Mouse (Mus musculus) gastrocnemius, postnatal 10 days (tissue): Measurements from ENCODE around the gene Tubb4b. TPM values are rescaled to one million over a fixed set of nuclear protein-coding genes. Genes with fewer than 3 reads are reported as not detected.

Source experiments
- DNase-seq: peaks from one replicate; pipeline ENCODE4 v3.0.0; 2021; ENCODE audit warnings: mixed read lengths
- total RNA-seq, 2 experiments: library from RNA; stranded (reverse); gene quantifications; 2 replicates each; pipeline ENCODE4 v1.2.3; 2021

Tubb4b gene
- total RNA-seq, 2 experiments from 2014 or later = 470 to 500 TPM

- no peak for DNase-seq
Measured at GRCm38 (mm10) chr2:25246183-25247072, 21.9 kb upstream of the Tubb4b start, which contains the start of gene AL732309.1. Gene AL732309.1, minus strand, starts transcription at chr2:25246863.

- no peak for DNase-seq
Measured at GRCm38 (mm10) chr2:25244144-25244543, 19.6 kb upstream of the Tubb4b start.

GRCm38 (mm10) chr2:25243342-25243741 is 18.8 kb upstream of the Tubb4b start:
- no peak for DNase-seq

DNA sequence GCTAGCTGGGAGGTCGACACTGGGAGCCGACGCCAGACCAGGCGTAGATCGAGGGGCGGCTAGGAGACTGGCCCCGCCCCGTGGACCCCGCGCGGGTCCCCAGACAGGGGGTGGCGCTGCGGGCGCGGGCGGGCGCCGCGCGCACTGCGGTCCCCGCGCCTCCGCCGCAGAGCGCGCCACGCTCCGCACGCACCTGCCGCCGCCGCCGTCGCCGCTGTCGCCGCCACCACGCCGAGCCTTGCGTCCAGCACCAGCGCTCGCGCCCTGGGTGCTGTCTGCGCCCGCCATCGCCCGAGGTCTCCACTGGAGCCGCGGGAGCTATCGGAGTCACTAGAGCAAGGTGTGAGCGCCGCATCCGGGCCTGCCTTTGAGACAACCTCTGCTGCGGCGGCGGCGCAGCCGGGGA is 17.6 kb upstream of the Tubb4b start, which contains the start of the genes Rnf208 and Cysrt1:
Gene Rnf208, plus strand, starts transcription at position 155 of the 406 bp plus-strand sequence.
Gene Cysrt1, minus strand, starts transcription at position 352 of the 406 bp plus-strand sequence.
- no peak for DNase-seq

DNA sequence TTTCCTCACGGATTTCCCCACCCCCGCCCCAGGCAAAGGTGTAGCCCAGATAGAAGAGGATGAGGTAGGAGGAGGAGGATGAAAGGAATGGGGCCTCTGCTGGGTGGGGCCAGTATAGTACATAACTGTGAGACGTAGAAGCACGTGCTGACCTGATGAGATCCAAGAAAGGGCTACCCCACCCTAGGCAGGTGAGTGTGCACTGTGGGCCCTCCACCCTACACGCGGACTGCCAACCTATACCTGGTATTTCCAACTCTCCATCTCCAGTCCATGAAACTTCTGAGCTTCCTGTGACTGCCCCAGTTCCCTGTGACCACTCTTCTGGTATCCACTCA is 16.9 kb upstream of the Tubb4b start:
- DNase-seq = no peak

GRCm38 (mm10) chr2:25240723-25241437 is 16.4 kb upstream of the Tubb4b start:
- peak; percentile 50 for DNase-seq

DNA sequence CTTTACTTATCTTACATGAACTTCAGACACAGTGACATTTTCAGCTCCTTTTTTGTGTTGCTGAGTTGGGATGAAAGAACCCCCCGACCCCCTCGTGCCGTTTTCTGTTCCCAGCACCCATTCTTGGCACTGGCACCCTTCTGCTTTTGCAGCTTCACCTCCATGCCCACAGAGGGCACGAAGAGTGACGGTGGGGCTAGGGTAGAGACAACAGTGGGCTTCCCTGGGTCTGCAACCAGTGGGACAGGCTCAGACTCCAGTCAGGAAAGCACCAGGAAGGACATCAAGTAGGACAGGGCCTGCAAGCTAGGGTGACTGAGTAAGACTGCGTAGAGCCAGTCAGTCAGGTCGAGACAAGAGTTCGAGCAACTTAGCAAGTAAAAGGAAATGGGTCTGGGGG is 15.8 kb upstream of the Tubb4b start:
- DNase-seq = no peak

DNA sequence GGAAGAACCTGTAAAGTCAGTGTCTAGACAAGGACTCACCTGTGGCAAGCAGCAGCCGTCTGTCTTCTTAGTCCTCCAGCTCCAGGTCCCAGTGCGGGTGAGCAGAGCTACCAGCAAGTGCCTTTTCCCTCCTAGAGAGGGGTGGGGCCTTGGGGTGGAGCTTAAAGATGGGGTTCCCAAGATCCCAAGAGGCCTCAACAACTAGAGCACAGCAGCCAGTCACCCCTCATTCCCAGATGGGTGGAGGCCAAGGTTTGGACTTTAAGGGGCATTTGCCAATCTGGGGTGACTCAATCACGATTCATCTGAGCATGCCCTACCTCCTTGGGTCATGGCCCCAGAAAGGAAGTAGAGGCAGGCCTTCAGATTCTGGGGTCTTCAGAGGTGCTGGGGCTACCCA is 15.3 kb upstream of the Tubb4b start:
- no peak for DNase-seq

- no peak for DNase-seq
Measured at GRCm38 (mm10) chr2:25238106-25238505, 13.6 kb upstream of the Tubb4b start.

GRCm38 (mm10) chr2:25237522-25237921 is 13.0 kb upstream of the Tubb4b start:
- DNase-seq = no peak

DNA sequence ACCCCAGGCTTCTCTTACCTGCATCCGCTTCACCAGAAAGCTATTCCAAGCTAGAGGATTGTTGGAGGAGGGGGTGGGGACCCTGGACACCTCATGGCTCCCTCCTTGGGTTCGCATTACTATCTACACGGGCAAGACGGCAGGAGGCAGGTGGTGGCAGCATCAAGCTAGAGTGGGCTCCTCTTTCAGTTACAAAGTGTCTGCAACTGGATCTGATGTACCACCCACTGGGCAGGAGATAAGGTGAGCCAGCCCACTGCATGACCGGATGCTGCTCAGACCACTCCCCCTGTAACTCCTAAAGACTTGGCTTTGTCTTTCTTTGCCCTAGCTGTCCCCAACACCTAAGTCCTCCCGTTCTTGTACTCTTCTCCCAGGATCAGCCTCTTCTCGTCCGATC is 12.1 kb upstream of the Tubb4b start, which contains the start of gene Rnf224:
Gene Rnf224, minus strand, starts transcription at position 174 of the 400 bp plus-strand sequence.
- DNase-seq = no peak

GRCm38 (mm10) chr2:25234551-25235220 is 10.2 kb upstream of the Tubb4b start:
- DNase-seq = no peak

DNA sequence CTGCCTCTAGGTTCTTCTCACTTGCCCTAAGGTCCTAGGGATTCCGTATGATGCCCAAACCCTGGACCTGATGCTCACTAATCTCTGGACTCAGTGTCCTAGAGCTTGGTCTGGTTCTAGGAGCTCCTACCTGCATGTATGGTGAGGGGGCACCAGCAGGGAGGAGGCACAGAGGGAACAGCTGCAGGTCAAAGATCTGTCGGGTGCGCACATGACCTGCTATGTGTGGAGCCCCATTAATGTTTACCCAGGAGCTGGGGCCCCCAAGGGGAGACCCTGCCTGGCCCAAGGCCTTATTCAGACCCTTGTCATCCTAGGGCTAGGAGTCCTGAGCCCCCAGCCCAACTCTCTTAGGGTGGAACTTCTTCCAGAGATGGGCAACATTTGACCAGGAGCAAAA is 9.5 kb upstream of the Tubb4b start, which contains the start of gene Slc34a3:
Gene Slc34a3, minus strand, starts transcription at position 315 of the 400 bp plus-strand sequence.
- DNase-seq = no peak

DNA sequence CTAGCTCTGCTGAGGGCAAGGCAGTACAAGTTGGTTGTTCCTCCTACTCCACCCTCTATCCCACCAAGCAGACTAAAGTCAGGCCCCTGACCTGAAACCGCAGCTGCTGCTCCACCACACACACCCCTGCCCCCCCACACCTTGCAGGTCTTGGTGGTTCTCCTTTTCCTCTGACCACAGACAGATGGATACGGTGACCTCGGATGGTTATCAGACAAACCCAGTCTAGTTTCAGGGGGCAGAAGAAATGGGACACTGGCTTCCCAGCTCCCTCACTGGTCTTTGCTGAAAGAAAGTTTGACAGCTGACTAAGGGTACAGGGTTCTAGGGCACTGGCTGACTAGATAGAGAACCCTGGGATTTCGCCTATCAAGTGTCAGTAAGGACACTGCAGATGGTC is 8.9 kb upstream of the Tubb4b start:
- no peak for DNase-seq

- no peak for DNase-seq
Measured at GRCm38 (mm10) chr2:25231038-25231437, 6.5 kb upstream of the Tubb4b start.

DNA sequence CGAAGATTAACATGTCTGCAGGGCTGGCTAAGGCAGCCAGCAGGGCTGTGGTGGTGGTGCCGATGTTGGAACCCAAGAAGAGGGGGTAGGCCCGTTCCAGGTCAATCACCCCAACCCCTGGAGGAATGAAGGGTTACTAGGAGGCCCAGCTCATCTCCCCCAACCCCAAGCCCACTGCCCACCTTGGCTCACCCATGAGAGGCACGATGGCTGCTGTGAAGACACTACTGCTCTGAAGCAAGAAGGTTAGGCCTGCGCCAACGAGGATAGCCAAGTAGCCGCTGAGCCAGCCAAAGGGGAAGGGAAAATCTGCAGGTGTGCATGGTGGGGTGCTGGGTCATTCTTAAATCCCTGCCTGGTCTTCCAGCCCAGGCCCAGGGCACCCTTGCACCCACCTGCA is 6.1 kb upstream of the Tubb4b start:
- no peak for DNase-seq

GRCm38 (mm10) chr2:25229582-25229981 is 5.1 kb upstream of the Tubb4b start:
- no peak for DNase-seq

DNA sequence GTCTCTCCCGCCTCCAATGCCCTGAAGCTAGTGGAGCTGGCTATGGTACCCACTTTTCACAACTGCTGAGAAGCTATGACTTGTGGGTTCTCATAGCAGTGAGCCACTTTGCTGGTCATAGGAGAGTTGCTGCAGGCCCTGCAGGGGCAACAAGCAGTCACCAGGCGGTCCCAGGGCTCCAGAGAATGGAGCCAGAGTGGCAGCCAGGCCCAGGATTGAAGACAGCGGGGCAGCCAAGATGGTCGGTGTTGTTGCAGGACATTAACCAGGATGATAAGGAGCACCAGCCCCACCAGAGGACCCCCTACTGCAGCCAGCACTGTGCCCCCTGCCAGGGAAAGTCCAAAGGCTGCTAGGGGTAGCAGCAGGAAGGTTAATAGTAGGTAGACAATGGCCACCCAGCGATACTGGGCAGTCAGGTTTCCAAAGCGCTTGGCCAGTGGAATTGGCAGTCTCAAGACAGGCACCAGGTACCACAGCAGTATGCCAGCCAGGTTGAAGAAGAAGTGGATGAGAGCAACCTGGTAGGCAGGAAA is 4.6 kb upstream of the Tubb4b start:
- DNase-seq = no peak

DNA sequence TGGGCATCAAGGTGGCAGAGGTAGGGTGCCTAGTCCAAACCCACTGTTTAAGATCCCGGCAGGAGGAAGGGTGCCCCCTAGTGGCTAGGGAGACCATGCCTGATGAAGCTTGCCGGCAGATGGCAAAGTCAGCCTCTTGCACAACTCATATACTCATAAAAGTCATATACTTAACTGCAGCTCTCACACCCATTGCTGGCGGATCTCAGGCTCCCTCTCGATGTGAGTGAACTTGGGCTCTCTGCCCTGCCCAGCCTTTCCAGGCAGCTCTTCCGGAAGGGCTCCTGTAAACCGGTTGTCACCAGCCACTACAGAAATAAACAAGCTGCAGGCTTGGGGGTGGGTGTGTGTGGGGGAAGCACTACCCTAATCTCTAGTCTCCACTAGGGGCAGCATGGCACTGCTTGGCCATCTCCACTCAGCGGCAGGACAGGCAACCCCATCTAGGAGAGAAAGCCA is 4.0 kb upstream of the Tubb4b start:
- peak; percentile 84 for DNase-seq

- no peak for DNase-seq
Measured at GRCm38 (mm10) chr2:25227406-25227805, 2.9 kb upstream of the Tubb4b start.

- DNase-seq = peak; percentile 61
Measured at GRCm38 (mm10) chr2:25226864-25227263, 2.4 kb upstream of the Tubb4b start.

DNA sequence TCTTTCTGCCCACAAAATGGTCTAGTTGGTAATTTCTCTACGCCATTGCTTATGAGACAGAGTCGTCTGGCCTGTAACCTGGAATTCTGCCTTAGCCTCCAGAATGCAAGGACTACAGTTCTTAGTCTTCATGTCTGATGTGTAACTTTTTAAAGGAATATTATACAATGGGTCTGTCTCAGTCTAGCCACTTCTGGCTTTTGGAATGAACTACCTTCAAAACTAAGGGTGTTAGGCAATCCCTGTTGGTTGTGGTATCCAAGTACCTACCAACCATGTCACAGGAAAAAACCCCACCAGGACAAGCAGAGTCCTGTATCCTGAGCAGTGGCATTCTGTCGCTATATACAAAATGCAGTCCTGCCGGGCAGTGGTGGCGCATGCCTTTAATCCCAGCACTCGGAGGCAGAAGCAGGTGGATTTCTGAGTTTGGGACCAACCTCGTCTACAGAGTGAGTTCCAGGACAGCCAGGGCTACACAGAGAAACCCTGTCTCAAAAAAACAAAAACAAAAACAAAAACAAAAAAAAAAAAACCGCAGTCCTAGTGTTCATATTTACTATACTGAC is 1.4 kb upstream of the Tubb4b start:
- no peak for DNase-seq
